Mouse (Mus musculus): Measurements from ENCODE around the gene Olfr99.
A peak's percentile ranks its signal among the peaks of the same experiment; 100 is the strongest.
"Not testable (repeated sequence)": the region's sequence is repeated elsewhere in the genome, so short reads cannot be mapped to it uniquely, and the experiment has no call there.

The Olfr99 gene

DNA sequence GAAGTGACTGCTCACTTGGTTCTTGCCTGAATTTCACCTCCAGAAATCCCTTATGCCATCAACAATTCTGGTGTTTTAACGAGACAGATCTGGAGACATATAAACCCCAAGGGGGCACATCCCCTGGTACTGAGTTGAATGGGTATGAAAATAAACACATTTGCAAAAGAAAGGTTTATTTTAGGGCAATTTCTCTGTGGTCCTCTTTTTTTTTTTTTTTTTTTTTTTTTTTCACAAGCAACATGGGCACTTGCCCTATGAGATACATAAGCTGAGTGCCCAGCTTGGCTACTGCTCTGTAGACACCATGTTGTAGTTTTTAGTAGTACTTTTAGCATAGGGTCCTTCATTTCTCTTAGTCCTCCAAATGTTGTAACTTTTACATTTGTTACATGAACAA is at the start of gene Olfr99:
Gene Olfr99, minus strand, starts transcription at position 101 of the 400 bp plus-strand sequence.
- DNase-seq (ENCODE audit: low spot score in 2 of 2) = no peak

DNA sequence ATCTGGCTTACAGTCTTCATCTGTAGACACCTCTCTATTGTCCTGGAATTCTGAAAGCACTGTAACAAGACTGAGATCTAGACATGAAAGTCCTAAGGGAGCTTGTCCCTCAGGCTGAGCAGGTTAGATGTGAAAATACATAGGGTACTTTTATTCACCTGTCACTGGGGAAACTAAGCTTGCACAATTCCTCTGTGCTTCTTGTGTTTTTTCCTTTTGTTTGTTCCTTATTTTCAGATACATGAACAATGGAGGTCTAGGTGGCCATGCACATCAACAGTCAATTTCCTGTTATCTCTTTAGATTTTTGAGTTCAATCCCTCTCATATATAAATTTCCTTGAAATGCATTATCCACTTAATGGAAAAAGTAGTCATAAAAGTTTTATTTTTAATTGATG is 33.7 kb upstream of the Olfr99 start, which contains the start of gene Olfr102:
Gene Olfr102, minus strand, starts transcription at position 101 of the 400 bp plus-strand sequence.
- DNase-seq (ENCODE audit: low spot score in 2 of 2) = no peak

DNA sequence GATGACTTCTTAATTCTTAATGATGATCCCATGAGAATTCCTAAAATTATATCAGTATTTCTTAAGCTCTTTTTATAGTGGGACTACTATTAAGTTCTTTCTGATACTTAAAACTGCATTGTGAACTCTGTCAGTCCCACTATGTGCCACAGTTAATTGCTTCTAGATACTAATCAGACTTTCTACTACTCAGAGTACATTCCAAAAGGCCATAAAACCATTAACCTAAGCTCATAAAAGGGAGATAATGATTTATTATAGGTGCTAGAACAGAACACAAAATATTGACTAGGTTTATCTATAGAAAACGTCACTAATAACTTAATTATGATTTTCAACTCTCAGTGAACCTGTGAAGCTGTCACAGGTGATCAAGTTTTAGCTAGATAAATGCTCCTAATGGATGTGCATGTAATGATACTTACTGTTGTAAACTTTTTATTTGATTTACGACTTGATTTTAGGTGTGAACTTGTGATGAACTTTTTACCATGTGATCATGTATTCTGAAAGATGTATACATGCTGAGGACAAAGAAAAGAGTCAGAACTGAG is 27.0 kb upstream of the Olfr99 start:
- DNase-seq (ENCODE audit: low spot score in 2 of 2) = no peak

DNA sequence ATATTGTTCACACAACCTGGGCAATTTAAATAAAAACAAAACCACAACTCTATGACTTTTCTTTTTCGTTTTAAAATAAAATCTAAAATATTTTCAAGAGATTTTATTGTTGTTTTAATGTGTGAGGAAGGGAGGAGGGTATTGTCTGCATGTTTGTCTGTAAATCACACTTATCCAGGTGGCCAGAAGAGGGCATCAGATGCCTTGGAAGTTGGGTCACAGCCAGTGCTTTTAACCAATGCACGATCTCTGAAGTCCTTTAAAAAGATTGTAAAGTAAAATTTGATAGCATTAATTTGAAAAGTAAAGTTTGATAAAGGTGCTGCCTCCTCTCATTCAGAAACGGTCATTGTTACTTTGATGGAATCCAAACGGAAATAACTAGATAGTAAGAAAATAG is 25.2 kb upstream of the Olfr99 start:
- no peak for DNase-seq (ENCODE audit: low spot score in 2 of 2)

DNA sequence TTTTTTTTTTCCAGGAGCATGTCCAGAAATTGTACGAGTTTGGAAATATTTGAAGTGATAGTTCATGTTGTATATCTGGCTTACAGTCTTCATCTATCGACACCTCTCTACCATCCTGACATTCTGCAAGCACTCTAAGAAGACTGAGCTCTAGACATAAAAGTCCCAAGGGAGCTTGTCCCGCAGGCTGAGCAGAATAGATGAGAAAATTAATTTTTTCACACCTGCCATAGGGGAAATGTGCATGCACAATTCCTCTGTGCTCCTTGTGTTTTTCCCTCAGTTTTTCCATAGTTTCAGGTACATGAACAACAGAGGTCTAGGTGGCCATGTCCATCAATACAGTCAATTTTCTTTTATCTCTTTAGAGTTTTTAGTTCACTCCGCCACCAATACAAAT is 21.0 kb upstream of the Olfr99 start, which contains the start of gene Olfr101:
Gene Olfr101, minus strand, starts transcription at position 101 of the 400 bp plus-strand sequence.
- no peak for DNase-seq (ENCODE audit: low spot score in 2 of 2)

DNA sequence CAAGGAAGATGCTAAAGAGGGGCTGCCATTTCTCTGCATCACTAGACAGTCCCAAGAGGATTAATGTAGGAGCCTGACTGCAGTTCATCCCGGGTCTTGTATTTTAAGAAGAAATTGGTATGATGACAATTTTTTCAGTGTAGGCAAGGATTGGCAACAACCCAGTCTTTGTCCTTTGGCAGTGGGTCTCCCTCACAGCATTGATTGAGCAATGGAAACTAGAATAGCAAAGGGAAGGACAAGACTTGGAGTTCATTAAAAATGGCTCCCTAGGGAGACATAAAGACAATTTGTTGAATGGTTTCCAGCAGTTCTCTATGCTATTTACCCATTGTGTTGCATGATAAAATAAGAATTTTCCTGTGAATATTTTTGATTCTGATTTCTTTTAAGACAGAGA is 2.9 kb downstream of the Olfr99 start:
- DNase-seq (ENCODE audit: low spot score in 2 of 2) = no peak

DNA sequence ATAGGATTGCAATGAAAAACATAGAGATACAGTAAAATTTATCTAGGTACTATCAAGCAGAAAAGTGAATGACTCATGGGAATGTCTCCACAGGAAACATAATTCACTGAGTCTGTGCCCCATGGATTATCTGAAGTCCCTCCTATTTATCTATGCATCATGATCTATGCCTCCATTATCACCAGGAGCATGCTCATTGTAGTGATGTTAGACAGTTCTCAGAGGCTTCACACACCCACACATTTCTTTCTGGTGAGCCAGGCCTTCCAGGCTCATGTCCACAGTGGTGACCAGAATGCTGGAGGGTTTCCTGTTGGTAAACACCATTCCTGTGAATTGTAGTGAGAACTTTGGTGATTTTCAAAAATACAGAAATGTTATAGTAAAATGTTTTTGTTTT is 6.7 kb downstream of the Olfr99 start:
- DNase-seq (ENCODE audit: low spot score in 2 of 2) = no peak

DNA sequence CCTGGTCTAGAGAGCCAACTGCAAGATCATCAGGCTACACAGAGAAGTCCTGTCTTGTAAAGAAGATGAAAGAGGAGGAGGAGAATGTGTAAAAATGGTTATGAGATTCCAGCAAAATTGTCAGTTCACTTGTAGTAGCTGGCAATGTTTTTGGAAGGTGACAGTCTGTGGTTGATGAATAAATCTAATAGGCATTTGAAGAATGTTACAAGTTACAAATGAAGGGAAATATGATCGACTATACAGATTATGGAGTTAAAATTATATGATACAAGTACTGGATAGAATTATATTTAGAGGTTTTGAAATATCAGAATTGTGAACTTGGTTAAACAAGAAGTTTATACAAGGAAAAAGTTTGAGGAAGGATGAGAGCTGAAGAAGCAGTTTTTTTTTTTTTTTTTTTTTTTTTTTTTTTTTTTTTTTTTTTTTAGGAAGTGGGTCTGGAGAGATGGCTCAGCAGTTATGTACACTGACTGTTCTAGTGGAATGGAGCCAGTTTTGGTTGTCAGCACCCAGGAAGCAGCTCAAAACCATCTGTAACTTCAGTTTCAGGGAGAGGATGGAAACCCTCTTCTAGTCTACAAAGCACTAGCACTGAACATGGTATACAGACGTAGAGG is 7.5 kb downstream of the Olfr99 start:
- DNase-seq (ENCODE audit: low spot score in 2 of 2) = no peak

DNA sequence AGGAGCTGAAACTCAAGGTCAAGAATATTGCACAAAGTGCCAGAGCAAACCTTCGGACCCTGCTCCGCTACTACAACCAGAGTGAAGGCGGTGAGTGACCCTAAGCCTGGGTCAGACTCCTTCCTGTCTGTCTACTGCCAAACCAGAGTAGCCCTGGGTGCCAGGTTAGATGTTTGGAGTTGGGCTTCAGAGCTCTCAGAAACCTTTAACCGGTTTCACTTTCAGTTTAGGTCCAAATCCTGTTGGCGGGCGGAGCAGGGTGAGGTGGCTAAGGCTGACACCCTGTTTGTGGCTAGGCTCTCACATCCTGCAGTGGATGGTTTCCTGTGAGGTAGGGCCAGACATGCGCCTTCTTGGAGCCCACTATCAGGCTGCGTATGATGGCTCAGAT is 12.6 kb downstream of the Olfr99 start:
- peak; percentile 11 to 39 for DNase-seq (ENCODE audit: low spot score in 2 of 2)

DNA sequence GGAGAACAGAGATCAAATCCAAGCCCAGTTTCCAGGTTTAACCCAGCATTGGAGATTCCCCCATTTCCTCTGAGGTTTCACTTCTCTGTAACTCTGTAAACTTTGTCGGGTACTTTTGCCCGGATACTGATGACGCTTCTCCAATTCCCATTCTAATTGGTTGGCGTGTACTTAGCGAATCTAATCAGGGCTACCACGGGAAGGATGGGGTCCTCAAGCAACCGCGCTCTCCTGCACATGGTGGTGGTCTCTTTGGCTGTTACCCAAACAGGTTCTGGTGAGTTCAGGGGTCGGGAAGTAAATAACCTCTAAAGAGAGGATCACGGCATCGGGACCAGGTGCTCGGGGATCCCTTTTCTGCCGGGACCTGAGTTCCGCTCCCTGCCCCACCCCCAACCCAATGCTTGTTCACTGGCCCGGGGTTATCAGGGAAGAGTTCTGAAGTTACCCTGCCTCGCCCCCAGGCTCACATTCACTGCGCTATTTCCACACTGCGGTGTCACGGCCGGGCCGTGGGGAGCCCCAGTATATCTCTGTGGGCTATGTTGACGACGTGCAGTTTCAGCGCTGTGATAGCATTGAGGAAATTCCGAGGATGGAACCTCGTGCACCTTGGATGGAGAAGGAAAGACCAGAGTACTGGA is 13.1 kb downstream of the Olfr99 start, which contains the start of gene H2-M3:
Gene H2-M3, plus strand, starts transcription at position 163 of the 644 bp plus-strand sequence.
- DNase-seq (ENCODE audit: low spot score in 2 of 2) = peak; percentile 70 to 86

DNA sequence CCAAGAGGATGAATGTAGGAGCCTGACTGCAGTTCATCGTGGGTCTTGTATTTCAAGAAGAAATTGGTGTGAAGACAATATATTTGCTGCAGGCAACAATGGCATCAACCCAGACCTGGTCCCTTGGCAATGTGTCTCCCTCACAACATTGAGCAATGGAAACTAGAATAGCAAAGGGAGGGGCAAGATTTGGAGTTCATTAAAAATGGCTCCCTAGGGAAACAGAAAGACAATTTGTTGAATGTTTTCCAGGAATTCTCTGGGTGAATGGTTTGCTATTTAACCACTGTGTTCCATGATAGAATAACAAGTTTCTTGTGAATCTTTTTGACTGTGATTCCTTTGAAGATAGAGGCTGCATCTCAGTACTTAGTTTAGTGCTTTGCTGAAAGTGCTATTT is 19.6 kb downstream of the Olfr99 start, which contains the start of gene Olfr98:
Gene Olfr98, minus strand, starts transcription at position 124 of the 400 bp plus-strand sequence.
- no peak for DNase-seq (ENCODE audit: low spot score in 2 of 2)

DNA sequence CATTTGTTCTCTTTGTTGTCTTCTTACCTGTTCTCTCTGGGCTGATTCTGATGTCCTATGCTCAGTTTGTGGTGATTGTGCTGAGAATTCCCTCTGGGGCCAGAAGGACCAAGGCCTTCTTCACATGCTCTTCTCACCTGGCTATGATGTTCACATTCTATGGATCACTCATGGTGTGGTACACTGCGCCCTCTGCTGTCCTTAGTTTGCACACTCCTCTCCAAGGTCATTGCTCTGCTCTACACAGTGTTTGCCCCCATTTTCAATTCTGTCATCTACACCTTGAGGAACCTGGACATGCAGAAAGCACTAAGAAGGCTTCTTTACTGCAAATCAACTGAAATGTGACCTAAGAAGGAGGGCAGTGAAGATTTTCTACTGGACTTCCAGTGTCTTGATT is 32.7 kb downstream of the Olfr99 start:
- no peak for DNase-seq (ENCODE audit: low spot score in 2 of 2)

DNA sequence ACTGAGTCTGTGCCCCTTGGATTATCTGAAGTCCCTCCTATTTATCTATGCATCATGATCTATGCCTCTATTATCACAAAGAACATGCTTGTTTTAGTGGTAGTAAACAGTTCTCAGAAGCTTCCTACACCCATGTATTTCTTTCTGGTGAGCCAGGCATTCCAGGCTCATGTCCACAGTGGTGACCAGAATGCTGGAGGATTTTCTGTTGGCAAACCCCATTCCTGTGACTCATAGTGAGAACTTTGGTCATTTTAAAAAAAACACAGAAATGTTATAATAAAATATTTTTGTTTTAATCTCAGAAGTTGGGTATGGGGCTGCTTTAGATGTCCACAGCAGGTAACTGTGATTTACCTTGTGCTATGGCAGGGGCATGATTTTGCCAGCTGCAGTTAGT is 33.8 kb downstream of the Olfr99 start:
- DNase-seq (ENCODE audit: low spot score in 2 of 2) = no peak

DNA sequence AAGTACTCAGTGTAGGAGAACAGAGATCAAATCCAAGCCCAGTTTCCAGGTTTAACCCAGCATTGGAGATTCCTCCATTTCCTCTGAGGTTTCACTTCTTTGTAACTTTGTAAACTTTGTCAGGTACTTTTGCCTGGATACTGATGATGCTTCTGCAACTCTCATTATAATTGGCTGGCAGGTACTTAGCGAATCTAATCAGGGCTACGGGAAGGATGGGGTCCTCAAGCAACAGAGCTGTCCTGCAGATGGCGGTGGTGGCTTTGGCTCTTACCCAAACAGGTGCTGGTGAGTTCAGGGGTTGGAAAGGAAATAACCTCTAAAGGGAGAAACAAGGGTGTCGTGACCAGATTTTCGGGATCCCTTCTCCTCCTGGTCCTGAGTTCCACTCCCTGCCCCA is 36.5 kb downstream of the Olfr99 start:
- DNase-seq (ENCODE audit: low spot score in 2 of 2) = peak in 1 of 2 experiments; percentile 22

DNA sequence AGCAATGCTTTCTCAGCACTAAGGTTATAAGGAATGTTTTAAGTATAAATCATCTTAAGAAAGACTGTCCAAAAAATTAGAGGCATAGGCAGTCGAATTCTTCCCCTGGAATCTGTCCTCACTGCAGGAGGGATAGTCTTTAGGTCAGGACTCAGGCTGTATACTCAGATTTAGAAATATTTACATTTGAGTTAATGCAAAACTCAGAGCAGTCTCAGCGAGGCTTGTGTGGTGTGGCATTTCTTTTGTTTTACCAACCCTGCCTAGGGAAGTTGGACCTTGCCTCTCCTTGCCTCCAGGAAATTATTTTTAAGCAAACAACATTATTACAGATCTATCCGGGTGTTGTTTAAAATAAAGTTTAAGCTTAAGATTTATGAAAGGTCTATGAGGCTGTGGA is 41.1 kb downstream of the Olfr99 start:
- no peak for DNase-seq (ENCODE audit: low spot score in 2 of 2)

DNA sequence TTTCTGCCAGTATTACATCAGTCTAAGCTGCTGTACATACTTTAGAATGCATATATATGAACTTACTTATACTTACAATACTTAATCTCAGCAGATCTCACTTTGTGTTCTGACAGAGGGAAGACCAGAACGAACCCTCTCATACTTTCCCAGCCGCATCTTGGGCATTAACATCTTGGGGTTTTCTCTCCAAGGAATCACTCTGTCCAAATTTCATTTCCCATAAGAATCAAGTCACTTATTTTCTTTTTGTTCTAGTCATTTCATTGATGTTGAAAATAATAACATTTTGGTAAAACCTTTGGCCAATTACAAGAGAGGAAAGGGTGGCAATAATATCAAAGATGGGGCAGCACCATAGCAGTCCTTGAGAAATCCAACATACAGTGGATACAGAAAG is 46.0 kb downstream of the Olfr99 start, which contains the start of gene Olfr97:
Gene Olfr97, minus strand, starts transcription at position 101 of the 400 bp plus-strand sequence.
- not testable (repeated sequence) for DNase-seq (ENCODE audit: low spot score in 2 of 2)
